9 mouse cellular contexts compared by ENCODE assay signal in genomic region chr9:57501452-57501851, GRCm38 (mm10). TPM values are rescaled to one million over a fixed set of nuclear protein-coding genes. Genes with fewer than 3 reads are reported as not detected.
DNase-seq lines count a peak whose midpoint lies in the region; ATAC-seq lines count a peak whose summit lies in the region.
"Had no signal": no experiment of that assay in that cellular context is flagged by ENCODE, and none has a peak within 500 bp of the region (broad histone marks: within the 10 kb centered on the region; RNA-seq: fewer than 3 reads in every experiment).

No protein-coding gene starts in this region.

- H3K9ac ChIP-seq in embryonic facial prominence, embryonic 13.5 days, result no peak overlapping the region
- peak overlapping the region; percentile 35; the same call in 1 of the 2 replicates for H3K9ac ChIP-seq in hindbrain, embryonic 15.5 days

- H3K4me2 ChIP-seq in embryonic facial prominence, embryonic 13.5 days, result peak overlapping the region; percentile 24; the same call in 1 of the 2 replicates
- peak overlapping the region; percentile 93 for H3K4me2 ChIP-seq in hindbrain, embryonic 15.5 days

- H3K27ac ChIP-seq in embryonic facial prominence, embryonic 13.5 days, result no peak overlapping the region
- peak overlapping the region; percentile 80 for H3K27ac ChIP-seq in hindbrain, embryonic 15.5 days (replicated peaks)

- intact Hi-C loops in left cerebral cortex, postnatal 10 days (cut with DNase I), result no loop called here

- no peak overlapping the region for H3K4me3 ChIP-seq in embryonic facial prominence, embryonic 13.5 days
- H3K4me3 ChIP-seq in hindbrain, embryonic 15.5 days, result peak overlapping the region; percentile 26

- ATAC-seq in embryonic facial prominence, embryonic 13.5 days (ENCODE audit: insufficient number of reproducible peaks, insufficient read depth, low FRiP score, low TSS enrichment, low read depth), result no peak
- no peak for ATAC-seq in hindbrain, embryonic 15.5 days (ENCODE audit: low FRiP score, low read depth)

- peaks cover 84% of the 10 kb centered on the region for H3K27me3 ChIP-seq in embryonic facial prominence, embryonic 13.5 days
- peaks cover 25% of the 10 kb centered on the region for H3K27me3 ChIP-seq in hindbrain, embryonic 15.5 days

- no peaks in the 10 kb centered on the region for H3K9me3 ChIP-seq in embryonic facial prominence, embryonic 13.5 days
- no peaks in the 10 kb centered on the region for H3K9me3 ChIP-seq in hindbrain, embryonic 15.5 days

- DNase-seq in left cerebral cortex, postnatal 10 days (ENCODE audit: extremely low spot score in 1 of 2, low spot score in 2 of 2), result peak; percentile 40 to 54
- DNase-seq in left cerebral cortex, adult 11 months (ENCODE audit: low spot score), result no peak
- peak; percentile 49 to 59 for DNase-seq in right cerebral cortex, adult 2 months (ENCODE audit: low spot score in 2 of 2)
- no peak for DNase-seq in liver
- no peak for DNase-seq in urinary bladder, postnatal 36 days (ENCODE audit: low spot score in 2 of 2)
- DNase-seq: kidney, postnatal 36 days; lung, adult 18-20 months had no signal

- no peaks in the 10 kb centered on the region for H3K36me3 ChIP-seq in embryonic facial prominence, embryonic 13.5 days
- H3K36me3 ChIP-seq in hindbrain, embryonic 15.5 days, result no peaks in the 10 kb centered on the region

- H3K4me1 ChIP-seq in embryonic facial prominence, embryonic 13.5 days, result peaks cover 38% of the 10 kb centered on the region
- peaks cover 68% of the 10 kb centered on the region for H3K4me1 ChIP-seq in hindbrain, embryonic 15.5 days (replicated peaks)

- WGBS in embryonic facial prominence, embryonic 13.5 days, result 6% methylated on average over 13 of the region's 13 CpGs
- WGBS in hindbrain, embryonic 15.5 days, result 7% methylated on average over 13 of the region's 13 CpGs

RNA-seq across cellular contexts. Expression of gene Rpp25, which starts 2.4 kb away (rescaled TPM):
- total RNA-seq in left cerebral cortex, postnatal 10 days (2021), result 10 to 100 TPM; 14.1 to 14.8 TPM
- polyA plus RNA-seq in embryonic facial prominence, embryonic 13.5 days (2015; fragmentation: Nextera tagmentation; extraction: Ambion mirVana), result 0.61 and 1.3 TPM in 2 replicates
- polyA plus RNA-seq in hindbrain, embryonic 15.5 days (2015; fragmentation: Nextera tagmentation; extraction: Ambion mirVana), result 17.7 and 18.0 TPM in 2 replicates

RNA-seq across cellular contexts. Expression of gene Cox5a, which starts 19.6 kb away (rescaled TPM):
- total RNA-seq in left cerebral cortex, postnatal 10 days (2021), result 100 to 1,000 TPM; 501 to 523 TPM
- 473 and 528 TPM in 2 replicates for polyA plus RNA-seq in embryonic facial prominence, embryonic 13.5 days (2015; fragmentation: Nextera tagmentation; extraction: Ambion mirVana)
- 894 and 915 TPM in 2 replicates for polyA plus RNA-seq in hindbrain, embryonic 15.5 days (2015; fragmentation: Nextera tagmentation; extraction: Ambion mirVana)

RNA-seq across cellular contexts. Expression of gene Scamp5, which starts 33.6 kb away (rescaled TPM):
- 100 to 1,000 TPM; 387 to 389 TPM for total RNA-seq in left cerebral cortex, postnatal 10 days (2021)
- polyA plus RNA-seq in embryonic facial prominence, embryonic 13.5 days (2015; fragmentation: Nextera tagmentation; extraction: Ambion mirVana), result 14.8 and 16.4 TPM in 2 replicates
- 134 and 139 TPM in 2 replicates for polyA plus RNA-seq in hindbrain, embryonic 15.5 days (2015; fragmentation: Nextera tagmentation; extraction: Ambion mirVana)

RNA-seq across cellular contexts. Expression of gene Fam219b, which starts 35.9 kb away (rescaled TPM):
- total RNA-seq in left cerebral cortex, postnatal 10 days (2021), result 10 to 100 TPM; 21.5 to 24.7 TPM
- 25.1 and 28.9 TPM in 2 replicates for polyA plus RNA-seq in embryonic facial prominence, embryonic 13.5 days (2015; fragmentation: Nextera tagmentation; extraction: Ambion mirVana)
- polyA plus RNA-seq in hindbrain, embryonic 15.5 days (2015; fragmentation: Nextera tagmentation; extraction: Ambion mirVana), result 25.0 TPM in 2 replicates

RNA-seq across cellular contexts. Expression of gene Mpi, which starts 51.1 kb away (rescaled TPM):
- 10 to 100 TPM; 79.5 to 81.1 TPM for total RNA-seq in left cerebral cortex, postnatal 10 days (2021)
- polyA plus RNA-seq in embryonic facial prominence, embryonic 13.5 days (2015; fragmentation: Nextera tagmentation; extraction: Ambion mirVana), result 47.1 and 48.8 TPM in 2 replicates
- polyA plus RNA-seq in hindbrain, embryonic 15.5 days (2015; fragmentation: Nextera tagmentation; extraction: Ambion mirVana), result 74.7 and 75.9 TPM in 2 replicates

Comparison
In these comparisons a context has a peak if more than half of its experiments do, and no peak if none do; other contexts are left out.
1. DNase-seq: peak in left cerebral cortex, postnatal 10 days (2 of 2) and right cerebral cortex, adult 2 months (2 of 2); none in left cerebral cortex, adult 11 months (single experiment), liver (single experiment) and urinary bladder, postnatal 36 days (0 of 2).